Mouse (Mus musculus): ENCODE data around the gene St6gal1. TPM values are rescaled to one million over a fixed set of nuclear protein-coding genes. Genes with fewer than 3 reads are reported as not detected.

Gene St6gal1
- polyA plus RNA-seq, 1 experiment from 2014 or later: 39.9 TPM

GRCm38 (mm10) chr16:23256638-23257037 is 32.1 kb downstream of the St6gal1 start:
- peaks cover 42% of the 10 kb centered on the region for H3K4me1 ChIP-seq
- no peak overlapping the region for H3K4me3 ChIP-seq
- peaks cover 10% of the 10 kb centered on the region for H3K27me3 ChIP-seq
- H3K9ac ChIP-seq (replicated peaks): no peak overlapping the region
- WGBS: 70% methylated on average over 7 of the region's 7 CpGs
- ATAC-seq (ENCODE audit: low FRiP score, low read depth): no peak
- no peaks in the 10 kb centered on the region for H3K9me3 ChIP-seq
- no peak overlapping the region for H3K27ac ChIP-seq (replicated peaks)
- H3K4me2 ChIP-seq (replicated peaks): no peak overlapping the region
- no peaks in the 10 kb centered on the region for H3K36me3 ChIP-seq

- Histone ChIP-seq H3K9ac (replicated peaks) (no peak overlapping the region), H3K4me2 (replicated peaks) (no peak overlapping the region), H3K4me3 (no peak overlapping the region), H3K27ac (replicated peaks) (peak overlapping the region; percentile 44), H3K9me3 (no peaks in the 10 kb centered on the region), H3K27me3 (peaks cover 10% of the 10 kb centered on the region), H3K36me3 (no peaks in the 10 kb centered on the region), H3K4me1 (peaks cover 48% of the 10 kb centered on the region)
- peak; percentile 55 for ATAC-seq (ENCODE audit: low FRiP score, low read depth)
- WGBS: 1% methylated on average over 7 of the region's 7 CpGs
These were observed 33.9 kb downstream of the St6gal1 start for GRCm38 (mm10) chr16:23258429-23258822.

DNA sequence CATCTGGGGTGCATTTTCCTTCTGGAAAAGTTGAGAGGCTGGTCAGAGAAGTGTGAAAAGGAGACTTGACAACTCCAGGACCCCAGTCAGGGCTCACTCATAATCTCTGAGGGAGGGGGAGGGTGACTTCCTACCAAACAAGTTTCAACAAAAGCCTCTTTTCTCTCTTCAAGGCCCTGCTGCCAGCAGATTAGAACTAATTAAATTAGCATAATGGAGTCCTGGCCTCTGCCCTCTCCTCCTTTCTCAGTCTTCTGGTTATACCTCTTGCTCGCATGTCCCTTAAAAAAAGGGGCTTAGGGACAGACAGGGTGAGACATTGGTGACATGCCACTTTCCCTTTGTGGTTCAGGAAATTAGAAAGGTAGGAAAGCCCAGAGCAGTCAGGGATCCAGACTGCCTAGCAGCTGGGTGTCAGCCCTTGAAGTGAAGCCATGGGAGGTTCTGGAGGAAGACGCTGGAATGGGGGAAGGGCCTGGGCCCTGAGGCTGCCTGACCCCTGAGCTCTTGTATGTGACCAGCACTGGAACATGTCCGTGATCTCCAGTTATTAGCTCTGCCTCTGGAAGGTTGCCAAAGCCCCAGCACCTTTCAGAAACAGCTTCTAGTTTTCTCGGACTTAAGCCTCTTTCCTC is 34.4 kb downstream of the St6gal1 start:
- peak overlapping the region; percentile 44 for H3K27ac ChIP-seq (replicated peaks)
- H3K4me1 ChIP-seq: peaks cover 48% of the 10 kb centered on the region
- no peak overlapping the region for H3K4me2 ChIP-seq (replicated peaks)
- peak; percentile 57 for ATAC-seq (ENCODE audit: low FRiP score, low read depth)
- H3K36me3 ChIP-seq: peaks cover 3% of the 10 kb centered on the region
- 4% methylated on average over 4 of the region's 4 CpGs for WGBS
- H3K4me3 ChIP-seq: no peak overlapping the region
- H3K9ac ChIP-seq (replicated peaks): no peak overlapping the region
- H3K27me3 ChIP-seq: peaks cover 10% of the 10 kb centered on the region
- no peaks in the 10 kb centered on the region for H3K9me3 ChIP-seq

DNA sequence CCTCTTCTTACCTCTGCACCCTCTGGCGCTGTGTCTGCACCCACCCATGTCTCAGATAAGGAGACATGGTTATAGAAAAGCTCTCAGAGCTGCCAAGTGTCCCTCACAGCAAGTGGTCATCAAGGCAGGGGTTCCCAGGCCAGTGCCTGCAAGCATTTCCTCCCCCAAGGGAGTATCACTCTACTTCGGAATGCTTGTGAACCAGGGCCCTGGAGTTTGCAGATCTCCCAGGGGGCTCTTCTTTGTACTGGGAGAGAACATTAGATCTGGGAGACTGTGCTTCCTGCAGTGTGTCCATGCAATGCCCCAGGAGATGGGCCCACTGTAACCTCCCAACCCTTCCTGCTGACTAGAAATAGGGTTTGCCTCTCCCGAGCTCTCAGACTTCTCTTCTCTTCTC is 35.0 kb downstream of the St6gal1 start:
- H3K9me3 ChIP-seq: no peaks in the 10 kb centered on the region
- no peak overlapping the region for H3K4me3 ChIP-seq
- peaks cover 10% of the 10 kb centered on the region for H3K27me3 ChIP-seq
- WGBS: 27% methylated on average over 3 of the region's 3 CpGs
- peak overlapping the region; percentile 44 for H3K27ac ChIP-seq (replicated peaks)
- no peak overlapping the region for H3K4me2 ChIP-seq (replicated peaks)
- no peak for ATAC-seq (ENCODE audit: low FRiP score, low read depth)
- peaks cover 8% of the 10 kb centered on the region for H3K36me3 ChIP-seq
- H3K4me1 ChIP-seq: peaks cover 48% of the 10 kb centered on the region
- H3K9ac ChIP-seq (replicated peaks): no peak overlapping the region

- peaks cover 39% of the 10 kb centered on the region for H3K4me1 ChIP-seq
- ATAC-seq (ENCODE audit: low FRiP score, low read depth): no peak
- no peak overlapping the region for H3K9ac ChIP-seq (replicated peaks)
- H3K4me2 ChIP-seq (replicated peaks): no peak overlapping the region
- peaks cover 8% of the 10 kb centered on the region for H3K36me3 ChIP-seq
- H3K27ac ChIP-seq (replicated peaks): no peak overlapping the region
- H3K27me3 ChIP-seq: peaks cover 10% of the 10 kb centered on the region
- no peak overlapping the region for H3K4me3 ChIP-seq
- 5% methylated on average over 2 of the region's 10 CpGs for WGBS
- no peaks in the 10 kb centered on the region for H3K9me3 ChIP-seq
These were observed 37.7 kb downstream of the St6gal1 start for GRCm38 (mm10) chr16:23262131-23262768.

- H3K4me3 ChIP-seq: no peak overlapping the region
- 42% methylated on average over 5 of the region's 5 CpGs for WGBS
These were observed 38.3 kb downstream of the St6gal1 start for GRCm38 (mm10) chr16:23262846-23263245.

DNA sequence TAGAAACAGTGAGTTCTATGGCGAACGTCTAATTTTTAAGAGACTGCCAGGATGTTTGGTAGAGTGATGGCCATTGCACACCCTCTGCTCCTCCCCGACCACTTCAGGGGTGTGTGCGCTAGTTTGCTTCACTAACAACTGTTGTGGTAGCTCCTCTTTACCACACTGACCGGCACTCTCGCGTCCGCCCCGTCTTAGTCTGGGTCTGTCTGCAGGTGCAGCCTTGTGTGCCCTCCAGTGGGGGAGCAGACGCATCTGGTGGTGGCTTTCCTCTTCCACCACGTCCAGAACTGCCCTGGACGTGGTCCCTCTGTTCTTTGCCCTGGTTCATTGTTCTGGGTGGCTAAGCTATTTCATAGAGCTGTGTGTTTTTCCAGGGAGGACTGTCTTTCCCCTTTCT is 40.5 kb downstream of the St6gal1 start:
- H3K9me3 ChIP-seq: no peaks in the 10 kb centered on the region
- peaks cover 25% of the 10 kb centered on the region for H3K4me1 ChIP-seq
- H3K27me3 ChIP-seq: peaks cover 10% of the 10 kb centered on the region
- WGBS: 88% methylated on average over 12 of the region's 12 CpGs
- H3K4me2 ChIP-seq (replicated peaks): no peak overlapping the region
- H3K9ac ChIP-seq (replicated peaks): no peak overlapping the region
- ATAC-seq (ENCODE audit: low FRiP score, low read depth): no peak
- no peak overlapping the region for H3K4me3 ChIP-seq
- no peak overlapping the region for H3K27ac ChIP-seq (replicated peaks)
- peaks cover 8% of the 10 kb centered on the region for H3K36me3 ChIP-seq

More at GRCm38 (mm10) chr16:23262846-23263245, 38.3 kb downstream of the St6gal1 start:
- no peak overlapping the region for H3K4me2 ChIP-seq (replicated peaks)
- H3K27ac ChIP-seq (replicated peaks): no peak overlapping the region
- no peak overlapping the region for H3K9ac ChIP-seq (replicated peaks)
- no peaks in the 10 kb centered on the region for H3K9me3 ChIP-seq
- peaks cover 10% of the 10 kb centered on the region for H3K27me3 ChIP-seq
- peaks cover 36% of the 10 kb centered on the region for H3K4me1 ChIP-seq
- ATAC-seq (ENCODE audit: low FRiP score, low read depth): no peak
- peaks cover 8% of the 10 kb centered on the region for H3K36me3 ChIP-seq

DNA sequence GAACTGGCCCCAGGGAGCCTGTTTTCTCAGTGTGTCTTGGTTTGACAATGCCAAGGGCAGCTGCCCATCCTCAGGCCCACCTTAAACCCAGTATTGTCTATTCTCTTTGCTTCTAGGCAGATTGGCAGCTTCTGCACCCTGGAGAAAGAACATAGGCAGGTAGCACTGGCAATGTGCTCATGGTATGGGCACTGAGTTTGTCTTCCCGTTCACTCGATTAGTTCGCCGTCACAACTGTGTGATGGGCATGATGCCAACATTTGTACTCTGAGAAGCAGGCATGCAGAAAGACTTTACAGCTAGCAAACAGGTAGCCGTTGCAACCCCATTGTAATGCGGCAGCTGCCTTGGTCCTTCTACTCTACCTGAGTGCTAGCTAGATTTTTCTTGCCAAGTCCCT is 40.9 kb downstream of the St6gal1 start:
- Histone ChIP-seq H3K4me3 (no peak overlapping the region), H3K27me3 (peaks cover 10% of the 10 kb centered on the region; the same call in 1 of the 2 replicates), H3K9me3 (no peaks in the 10 kb centered on the region), H3K4me2 (replicated peaks) (no peak overlapping the region), H3K27ac (replicated peaks) (no peak overlapping the region), H3K9ac (replicated peaks) (no peak overlapping the region), H3K36me3 (peaks cover 8% of the 10 kb centered on the region), H3K4me1 (peaks cover 30% of the 10 kb centered on the region)
- ATAC-seq (ENCODE audit: low FRiP score, low read depth): no peak
- 97% methylated on average over 6 of the region's 6 CpGs for WGBS

DNA sequence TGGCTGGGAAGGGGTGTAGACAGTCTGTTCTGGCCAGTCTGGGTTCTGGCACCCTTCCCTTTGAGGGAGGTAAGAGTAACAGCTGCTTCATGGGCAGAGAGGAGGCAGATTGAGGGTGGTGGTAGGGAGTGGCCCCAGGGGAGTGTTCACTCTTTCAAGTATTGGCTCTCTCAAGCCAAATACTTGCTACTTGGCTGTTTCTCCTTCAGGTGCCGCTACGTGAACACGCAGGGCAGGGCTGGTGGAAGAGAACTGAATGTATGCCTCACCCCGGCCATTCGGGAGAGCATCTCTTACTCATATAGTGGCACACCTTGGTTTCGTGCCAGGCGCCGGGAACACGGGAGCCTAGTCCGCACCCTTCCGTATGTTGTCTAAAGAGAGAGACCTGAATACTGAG is 41.8 kb downstream of the St6gal1 start:
- Histone ChIP-seq H3K4me3 (no peak overlapping the region), H3K4me1 (peaks cover 38% of the 10 kb centered on the region)

GRCm38 (mm10) chr16:23266896-23267295 is 42.4 kb downstream of the St6gal1 start:
- Histone ChIP-seq H3K9me3 (no peaks in the 10 kb centered on the region), H3K4me2 (replicated peaks) (no peak overlapping the region), H3K4me3 (no peak overlapping the region), H3K36me3 (peaks cover 8% of the 10 kb centered on the region), H3K9ac (replicated peaks) (no peak overlapping the region), H3K4me1 (peaks cover 39% of the 10 kb centered on the region), H3K27me3 (no peaks in the 10 kb centered on the region), H3K27ac (replicated peaks) (no peak overlapping the region)
- 87% methylated on average over 4 of the region's 4 CpGs for WGBS
- no peak for ATAC-seq (ENCODE audit: low FRiP score, low read depth)

More for the DNA sequence above, 41.8 kb downstream of the St6gal1 start:
- no peak for ATAC-seq (ENCODE audit: low FRiP score, low read depth)
- Histone ChIP-seq H3K27me3 (peaks cover 2% of the 10 kb centered on the region; the same call in 1 of the 2 replicates), H3K9ac (replicated peaks) (no peak overlapping the region), H3K27ac (replicated peaks) (no peak overlapping the region), H3K4me2 (replicated peaks) (no peak overlapping the region), H3K9me3 (no peaks in the 10 kb centered on the region), H3K36me3 (peaks cover 8% of the 10 kb centered on the region)
- 94% methylated on average over 11 of the region's 11 CpGs for WGBS

GRCm38 (mm10) chr16:23268231-23268630 is 43.7 kb downstream of the St6gal1 start:
- WGBS: 88% methylated on average over 7 of the region's 7 CpGs
- H3K9ac ChIP-seq (replicated peaks): no peak overlapping the region
- no peak overlapping the region for H3K4me2 ChIP-seq (replicated peaks)
- no peaks in the 10 kb centered on the region for H3K27me3 ChIP-seq
- H3K36me3 ChIP-seq: peaks cover 8% of the 10 kb centered on the region
- peaks cover 37% of the 10 kb centered on the region for H3K4me1 ChIP-seq
- ATAC-seq (ENCODE audit: low FRiP score, low read depth): no peak
- no peaks in the 10 kb centered on the region for H3K9me3 ChIP-seq
- H3K4me3 ChIP-seq: no peak overlapping the region
- H3K27ac ChIP-seq (replicated peaks): no peak overlapping the region

- Histone ChIP-seq H3K9me3 (no peaks in the 10 kb centered on the region), H3K4me1 (peaks cover 45% of the 10 kb centered on the region), H3K4me3 (no peak overlapping the region), H3K27me3 (no peaks in the 10 kb centered on the region), H3K27ac (replicated peaks) (no peak overlapping the region), H3K9ac (replicated peaks) (no peak overlapping the region; the same call in 1 of the 2 replicates), H3K36me3 (peaks cover 1% of the 10 kb centered on the region), H3K4me2 (replicated peaks) (no peak overlapping the region)
- no peak for ATAC-seq (ENCODE audit: low FRiP score, low read depth)
- WGBS: 77% methylated on average over 17 of the region's 17 CpGs
These were observed 44.8 kb downstream of the St6gal1 start for GRCm38 (mm10) chr16:23269056-23269983.
